Mouse (Mus musculus) kidney, adult 2 months (tissue): ENCODE measurements around the gene Erg28. TPM values are rescaled to one million over a fixed set of nuclear protein-coding genes. Genes with fewer than 3 reads are reported as not detected.

Experiments used
- DNase-seq: peaks from one replicate; pipeline ENCODE4 v3.0.0; 2021
- H3K27ac ChIP-seq: fragments of 200-500 bp; 2 replicates; pipeline ENCODE4 v1.5.1; 2012; ENCODE audit warnings: low read depth, low read length, control low read depth, inconsistent platforms; ENCODE audit not compliant: insufficient read depth
- H3K27me3 ChIP-seq: fragments of 200-500 bp; replicated peaks from 2 replicates; pipeline ENCODE4 v1.6.1; 2012; ENCODE audit warnings: mild to moderate bottlenecking, moderate library complexity, low read length, inconsistent platforms; ENCODE audit not compliant: control insufficient read depth, insufficient read depth
- H3K36me3 ChIP-seq: fragments of 200-500 bp; 2 replicates; pipeline ENCODE4 v1.6.1; 2012; ENCODE audit warnings: mild to moderate bottlenecking, moderate library complexity, low read length, inconsistent platforms; ENCODE audit not compliant: control insufficient read depth, insufficient read depth
- H3K4me1 ChIP-seq: fragments of 200-500 bp; 2 replicates; pipeline ENCODE4 v1.6.1; 2011; ENCODE audit warnings: low read length; ENCODE audit not compliant: control insufficient read depth, insufficient read depth
- H3K4me3 ChIP-seq: fragments of 200-500 bp; 2 replicates; pipeline ENCODE4 v1.5.1; 2011; ENCODE audit warnings: mild to moderate bottlenecking, low read depth, low read length, control low read depth; ENCODE audit not compliant: insufficient read depth
- CTCF ChIP-seq: fragments of 200-500 bp; conservative IDR thresholded peaks from 2 replicates; pipeline ENCODE4 v1.5.1; 2011; ENCODE audit warnings: low read depth, mild to moderate bottlenecking, control low read depth, low read length, moderate library complexity, mixed read lengths; ENCODE audit not compliant: insufficient read depth, insufficient read length
- POLR2A ChIP-seq: fragments of 200-500 bp; IDR thresholded peaks from one replicate; pipeline ENCODE4 v1.6.1; 2011; ENCODE audit warnings: low read depth, low read length, control low read depth
- WGBS: fragments of 180-500 bp; shearing (Covaris S2); methylation state at CpG from one replicate; pipeline ENCODE4 v1.1.7; 2018; 5-methylcytosine and 5-hydroxymethylcytosine counted together
- polyA plus RNA-seq: library from polyadenylated mRNA; depleted of rRNA; stranded (reverse); fragments of >200 nt; gene quantifications from 2 replicates; pipeline ENCODE4 v1.2.3, GENCODE M21; 2012; rRNA removed

Erg28 gene
- polyA plus RNA-seq, 1 experiment: 48.4 TPM

- DNase-seq: no peak
- 83% methylated on average over 3 of the region's 3 CpGs for WGBS
- TF ChIP-seq POLR2A: no peak
- TF ChIP-seq CTCF: no peak
- Histone ChIP-seq H3K4me1 (peaks cover 5% of the 10 kb centered on the region; the same call in 1 of the 2 replicates), H3K4me3 (no peak overlapping the region), H3K27ac (no peak overlapping the region), H3K27me3 (no peaks in the 10 kb centered on the region), H3K36me3 (no peaks in the 10 kb centered on the region)
Observed at GRCm38 (mm10) chr12:85766287-85766686, 58.1 kb downstream of the Erg28 start.

Other genes starting within 250 kb of the Erg28 start
- 6.2 and 7.7 TPM in 2 replicates for gene Jdp2, start 225.5 kb downstream of the Erg28 start, polyA plus RNA-seq
- gene Batf, start 137.9 kb downstream of the Erg28 start, polyA plus RNA-seq: 1.7 and 2.0 TPM in 2 replicates
- gene Flvcr2, start 78.0 kb downstream of the Erg28 start, polyA plus RNA-seq: 23.1 and 35.1 TPM in 2 replicates
- 12.0 and 12.9 TPM in 2 replicates for gene Ttll5, start 109 bp upstream of the Erg28 start, polyA plus RNA-seq